Mouse (Mus musculus) heart, embryonic 11.5 days (tissue): Measurements from ENCODE around the gene Gm11011. TPM values are rescaled to one million over a fixed set of nuclear protein-coding genes. Genes with fewer than 3 reads are reported as not detected.
"Not testable (repeated sequence)": the region's sequence is repeated elsewhere in the genome, so short reads cannot be mapped to it uniquely, and the experiment has no call there.

Source experiments
- ATAC-seq: fragments of 200-750 bp; cut with Nextera tagmentation; replicated peaks from 2 replicates; pipeline ENCODE4 v1.8.0; 2017; ENCODE audit warnings: moderate library complexity; ENCODE audit not compliant: insufficient number of reproducible peaks, low FRiP score, low TSS enrichment
- H3K27ac ChIP-seq: fragments of 300-500 bp; sonication (generic); 2 replicates; pipeline ENCODE4 v1.5.1; 2014; ENCODE audit warnings: mild to moderate bottlenecking, low read depth, low read length
- H3K27me3 ChIP-seq: fragments of 300-500 bp; sonication (generic); 2 replicates; pipeline ENCODE4 v1.6.1; 2014; ENCODE audit warnings: mild to moderate bottlenecking, low read length, mixed read lengths; ENCODE audit not compliant: control insufficient read depth, insufficient read depth
- H3K36me3 ChIP-seq: fragments of 300-500 bp; sonication (generic); 2 replicates; pipeline ENCODE4 v1.6.1; 2014; ENCODE audit warnings: mild to moderate bottlenecking, low read length, moderate library complexity, mixed read lengths; ENCODE audit not compliant: control insufficient read depth, insufficient read depth
- H3K4me1 ChIP-seq: fragments of 300-500 bp; sonication (generic); 2 replicates; pipeline ENCODE4 v1.6.1; 2014; ENCODE audit warnings: low read length; ENCODE audit not compliant: control insufficient read depth, insufficient read depth
- H3K4me2 ChIP-seq: fragments of 300-500 bp; sonication (generic); 2 replicates; pipeline ENCODE4 v1.6.1; 2014; ENCODE audit warnings: mild to moderate bottlenecking, moderate library complexity
- H3K4me3 ChIP-seq: fragments of 300-500 bp; sonication (generic); 2 replicates; pipeline ENCODE4 v1.5.1; 2014; ENCODE audit warnings: low read depth, low read length
- H3K9ac ChIP-seq: fragments of 300-500 bp; sonication (generic); 2 replicates; pipeline ENCODE4 v1.6.1; 2014; ENCODE audit warnings: mild to moderate bottlenecking, low read depth, low read length, moderate library complexity
- H3K9me3 ChIP-seq: fragments of 300-500 bp; sonication (generic); replicated peaks from 2 replicates; pipeline ENCODE4 v1.6.1; 2016; ENCODE audit warnings: low read length; ENCODE audit not compliant: control insufficient read depth
- WGBS: fragments of 180-500 bp; shearing (Covaris S2); extraction: QIAGEN DNeasy Blood & Tissue Kit; methylation state at CpG from one replicate; pipeline ENCODE4 v1.1.7; 2014; ENCODE audit not compliant: insufficient replicate concordance; 5-methylcytosine and 5-hydroxymethylcytosine counted together
- polyA plus RNA-seq: library from polyadenylated mRNA; unstranded; fragments of >200 nt; fragmentation: Nextera tagmentation; extraction: Ambion mirVana; gene quantifications from 2 replicates; pipeline ENCODE4 v1.2.1, GENCODE M21; 2014

The Gm11011 gene
- not detected in 2 replicates for polyA plus RNA-seq

GRCm38 (mm10) chr2:169587645-169588044 is at the start of gene Gm11011:
Gene Gm11011, minus strand, starts transcription at chr2:169587745.
- not testable (repeated sequence) for ATAC-seq, H3K36me3 ChIP-seq, H3K4me1 ChIP-seq

GRCm38 (mm10) chr2:169636414-169636813 is 48.9 kb upstream of the Gm11011 start:
- 58% methylated on average over 4 of the region's 4 CpGs for WGBS
- no peaks in the 10 kb centered on the region for H3K9me3 ChIP-seq
- H3K4me2 ChIP-seq: peak overlapping the region; percentile 82; the same call in 1 of the 2 replicates
- H3K9ac ChIP-seq: no peak overlapping the region
- no peaks in the 10 kb centered on the region; the same call in 1 of the 2 replicates for H3K4me1 ChIP-seq
- no peaks in the 10 kb centered on the region for H3K36me3 ChIP-seq
- H3K4me3 ChIP-seq: no peak overlapping the region
- no peak for ATAC-seq
- no peak overlapping the region for H3K27ac ChIP-seq
- no peaks in the 10 kb centered on the region for H3K27me3 ChIP-seq

More at GRCm38 (mm10) chr2:169587645-169588044, at the start of gene Gm11011:
- not testable (repeated sequence) for H3K27ac ChIP-seq, H3K9ac ChIP-seq, H3K9me3 ChIP-seq, H3K4me2 ChIP-seq, H3K4me3 ChIP-seq, H3K27me3 ChIP-seq

GRCm38 (mm10) chr2:169635428-169635827 is 47.9 kb upstream of the Gm11011 start:
- H3K36me3 ChIP-seq: no peaks in the 10 kb centered on the region
- peak overlapping the region; percentile 64 for H3K4me3 ChIP-seq
- no peak for ATAC-seq
- peak overlapping the region; percentile 58 for H3K9ac ChIP-seq
- H3K4me1 ChIP-seq: no peaks in the 10 kb centered on the region; the same call in 1 of the 2 replicates
- 37% methylated on average over 7 of the region's 7 CpGs for WGBS
- peak overlapping the region; percentile 82 for H3K4me2 ChIP-seq
- peak overlapping the region; percentile 54; the same call in 1 of the 2 replicates for H3K27ac ChIP-seq
- no peaks in the 10 kb centered on the region for H3K27me3 ChIP-seq
- H3K9me3 ChIP-seq: no peaks in the 10 kb centered on the region

GRCm38 (mm10) chr2:169634619-169635382 is 47.3 kb upstream of the Gm11011 start:
- no peak for ATAC-seq
- 0 out of 2 replicates have a peak overlapping the region, but pooled peaks have one; percentile 54 for H3K27ac ChIP-seq
- H3K27me3 ChIP-seq: no peaks in the 10 kb centered on the region

GRCm38 (mm10) chr2:169633491-169634289 is 46.1 kb upstream of the Gm11011 start:
- Histone ChIP-seq H3K4me1 (no peaks in the 10 kb centered on the region; the same call in 1 of the 2 replicates), H3K27ac (peak overlapping the region; percentile 79), H3K36me3 (no peaks in the 10 kb centered on the region), H3K4me2 (peak overlapping the region; percentile 82), H3K4me3 (peak overlapping the region; percentile 64), H3K27me3 (no peaks in the 10 kb centered on the region), H3K9me3 (no peaks in the 10 kb centered on the region), H3K9ac (peak overlapping the region; percentile 89)
- no peak for ATAC-seq
- under 1% methylated on average over 33 of the region's 38 CpGs for WGBS

More at GRCm38 (mm10) chr2:169634619-169635382, 47.3 kb upstream of the Gm11011 start:
- Histone ChIP-seq H3K9ac (peak overlapping the region; percentile 89), H3K9me3 (no peaks in the 10 kb centered on the region), H3K4me2 (peak overlapping the region; percentile 82), H3K4me3 (peak overlapping the region; percentile 64), H3K36me3 (no peaks in the 10 kb centered on the region), H3K4me1 (no peaks in the 10 kb centered on the region; the same call in 1 of the 2 replicates)
- 48% methylated on average over 17 of the region's 17 CpGs for WGBS

- Histone ChIP-seq H3K4me2 (peak within 1 kb of the TSS; percentile 82), H3K4me3 (peak within 1 kb of the TSS; percentile 64), H3K4me1 (no peaks in the 10 kb centered on the region; the same call in 1 of the 2 replicates), H3K27ac (peak within 1 kb of the TSS; percentile 79), H3K9me3 (no peaks in the 10 kb centered on the region), H3K27me3 (no peaks in the 10 kb centered on the region), H3K9ac (peak within 1 kb of the TSS; percentile 89), H3K36me3 (no peaks in the 10 kb centered on the region)
- 0% methylated on average over 22 of the region's 22 CpGs for WGBS
- peak; percentile 69 for ATAC-seq
These were observed 45.0 kb upstream of the Gm11011 start, which contains the start of gene Tshz2 for GRCm38 (mm10) chr2:169632338-169633151. Gene Tshz2, plus strand, starts transcription at chr2:169633013.

- Histone ChIP-seq H3K4me3 (no peak overlapping the region), H3K36me3 (no peaks in the 10 kb centered on the region), H3K27ac (no peak overlapping the region), H3K4me1 (no peaks in the 10 kb centered on the region; the same call in 1 of the 2 replicates), H3K27me3 (no peaks in the 10 kb centered on the region), H3K4me2 (no peak overlapping the region), H3K9ac (no peak overlapping the region), H3K9me3 (no peaks in the 10 kb centered on the region)
- no peak for ATAC-seq
- WGBS: 88% methylated on average over 3 of the region's 3 CpGs
These were observed 42.5 kb upstream of the Gm11011 start for GRCm38 (mm10) chr2:169630070-169630469.
